Mouse (Mus musculus) stomach, embryonic 14.5 days (tissue): Measurements from ENCODE around the gene Acsf3. TPM values are rescaled to one million over a fixed set of nuclear protein-coding genes. Genes with fewer than 3 reads are reported as not detected.

Experiments used
- ATAC-seq: fragments of 200-750 bp; cut with Nextera tagmentation; 2 replicates; pipeline ENCODE4 v1.8.0; 2017; ENCODE audit warnings: low read depth, moderate TSS enrichment; ENCODE audit not compliant: insufficient number of reproducible peaks, insufficient read depth, low FRiP score
- H3K27ac ChIP-seq: fragments of 300-500 bp; sonication (generic); 2 replicates; pipeline ENCODE4 v1.5.1; 2014; ENCODE audit warnings: mild to moderate bottlenecking, low read length, moderate library complexity, mixed read lengths
- H3K27me3 ChIP-seq: fragments of 300-500 bp; sonication (generic); 2 replicates; pipeline ENCODE4 v1.6.1; 2014; ENCODE audit warnings: low read length, control low read depth, mixed read lengths; ENCODE audit not compliant: control insufficient read depth, insufficient read depth
- H3K36me3 ChIP-seq: fragments of 300-500 bp; sonication (generic); 2 replicates; pipeline ENCODE4 v1.6.1; 2014; ENCODE audit warnings: mild to moderate bottlenecking, control low read depth, low read length, moderate library complexity, mixed read lengths; ENCODE audit not compliant: control insufficient read depth, insufficient read depth
- H3K4me1 ChIP-seq: fragments of 300-500 bp; sonication (generic); 2 replicates; pipeline ENCODE4 v1.6.1; 2014; ENCODE audit warnings: low read length, control low read depth, mixed read lengths; ENCODE audit not compliant: control insufficient read depth, insufficient read depth
- H3K4me2 ChIP-seq: fragments of 300-500 bp; sonication (generic); replicated peaks from 2 replicates; pipeline ENCODE4 v1.6.1; 2014; ENCODE audit warnings: low read depth, low read length, control low read depth
- H3K4me3 ChIP-seq: fragments of 300-500 bp; sonication (generic); 2 replicates; pipeline ENCODE4 v1.5.1; 2014; ENCODE audit warnings: low read depth, low read length, control low read depth
- H3K9ac ChIP-seq: fragments of 300-500 bp; sonication (generic); replicated peaks from 2 replicates; pipeline ENCODE4 v1.6.1; 2014; ENCODE audit warnings: low read depth, mild to moderate bottlenecking, control low read depth, low read length, moderate library complexity, mixed read lengths
- H3K9me3 ChIP-seq: fragments of 300-500 bp; sonication (generic); 2 replicates; pipeline ENCODE4 v1.6.1; 2016; ENCODE audit warnings: low read depth, low read length, control low read depth; ENCODE audit not compliant: control insufficient read depth
- WGBS: fragments of 180-500 bp; shearing (Covaris S2); extraction: QIAGEN DNeasy Blood & Tissue Kit; methylation state at CpG from one replicate; pipeline ENCODE4 v1.1.7; 2014; 5-methylcytosine and 5-hydroxymethylcytosine counted together
- polyA plus RNA-seq: library from polyadenylated mRNA; unstranded; fragments of >200 nt; fragmentation: Nextera tagmentation; extraction: Ambion mirVana; gene quantifications from 2 replicates; pipeline ENCODE4 v1.2.1, GENCODE M21; 2014

Acsf3 gene
- polyA plus RNA-seq, 1 experiment from 2014 or later, result 20.8 TPM

DNA sequence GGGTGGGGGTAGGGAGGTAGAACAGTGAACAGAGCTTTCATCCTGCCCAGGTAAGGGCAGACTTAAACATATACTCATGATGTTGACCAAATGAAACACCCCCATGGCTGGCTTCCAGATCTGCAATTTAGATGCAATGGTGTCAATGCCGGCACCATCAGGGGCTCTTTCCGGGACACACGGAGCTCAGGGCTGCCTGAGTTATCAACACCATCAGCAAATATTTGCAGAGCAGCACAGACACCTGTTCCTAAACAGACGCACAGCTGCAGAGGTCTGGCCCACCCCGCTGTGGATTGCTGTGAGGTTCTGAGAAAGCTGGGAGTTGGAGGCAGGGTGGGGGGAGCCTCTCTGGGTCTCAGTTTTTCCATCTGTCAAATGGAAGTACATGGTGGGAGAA is 9.1 kb upstream of the Acsf3 start:
- 40% methylated on average over 5 of the region's 5 CpGs for WGBS
- no peak overlapping the region for H3K4me2 ChIP-seq
- no peaks in the 10 kb centered on the region for H3K4me1 ChIP-seq
- no peak overlapping the region for H3K4me3 ChIP-seq
- no peaks in the 10 kb centered on the region for H3K27me3 ChIP-seq
- no peak overlapping the region for H3K9ac ChIP-seq
- H3K36me3 ChIP-seq, result no peaks in the 10 kb centered on the region
- H3K27ac ChIP-seq, result no peak overlapping the region
- no peaks in the 10 kb centered on the region for H3K9me3 ChIP-seq
- no peak for ATAC-seq

DNA sequence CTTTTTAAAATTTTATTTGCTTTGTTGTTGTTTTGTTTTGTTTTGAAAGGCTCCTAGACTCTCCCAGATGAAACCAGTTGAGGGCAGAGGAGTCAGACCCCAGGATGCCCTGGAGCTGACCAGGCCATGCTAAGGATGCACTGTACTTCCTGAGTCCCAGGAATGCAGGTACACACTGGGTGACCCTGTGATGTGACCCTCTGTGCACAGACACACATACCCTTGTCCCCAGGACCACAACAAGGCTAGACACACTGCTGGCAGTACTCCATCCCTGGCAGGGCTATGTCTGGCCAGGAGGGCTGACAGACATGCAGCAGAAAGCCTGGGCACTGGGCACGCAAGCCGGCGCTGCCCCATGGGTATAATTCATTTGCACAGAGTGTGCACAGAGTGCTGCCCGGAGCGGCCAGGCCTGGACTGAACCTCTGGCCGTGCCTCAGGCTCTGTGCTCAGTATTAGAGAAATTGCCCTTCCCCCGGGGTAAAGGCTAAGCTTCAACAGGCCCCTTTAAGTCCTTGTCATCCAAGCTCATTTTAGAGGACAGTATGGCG is 8.6 kb upstream of the Acsf3 start:
- no peak overlapping the region for H3K27ac ChIP-seq
- WGBS, result 75% methylated on average over 8 of the region's 8 CpGs
- H3K27me3 ChIP-seq, result no peaks in the 10 kb centered on the region
- H3K9ac ChIP-seq, result no peak overlapping the region
- H3K4me2 ChIP-seq, result no peak overlapping the region
- H3K9me3 ChIP-seq, result no peaks in the 10 kb centered on the region
- ATAC-seq, result no peak
- H3K36me3 ChIP-seq, result no peaks in the 10 kb centered on the region
- no peak overlapping the region for H3K4me3 ChIP-seq
- H3K4me1 ChIP-seq, result no peaks in the 10 kb centered on the region

DNA sequence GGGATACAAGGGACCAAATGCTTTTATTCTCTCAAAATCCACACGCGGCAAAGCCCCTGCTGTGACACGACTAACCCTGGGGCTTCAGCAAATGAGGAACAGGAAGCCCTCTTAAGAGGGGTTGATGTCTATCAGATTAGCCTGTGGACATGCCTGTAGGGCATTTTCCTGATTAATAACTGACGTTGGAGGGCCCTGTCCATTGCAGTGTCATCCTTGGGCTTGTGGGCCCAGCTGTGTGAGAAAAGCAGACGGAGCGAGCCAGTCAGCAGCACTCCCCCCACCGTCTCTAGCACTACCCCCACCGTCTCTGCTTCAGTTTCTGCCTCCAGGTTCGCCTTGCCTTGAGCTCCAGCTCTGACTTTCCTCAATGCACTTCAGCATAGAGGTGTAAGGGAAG is 8.1 kb upstream of the Acsf3 start:
- Histone ChIP-seq H3K27me3 (no peaks in the 10 kb centered on the region), H3K36me3 (no peaks in the 10 kb centered on the region), H3K4me2 (no peak overlapping the region), H3K4me1 (no peaks in the 10 kb centered on the region), H3K9me3 (no peaks in the 10 kb centered on the region), H3K27ac (no peak overlapping the region), H3K4me3 (no peak overlapping the region), H3K9ac (no peak overlapping the region)
- no peak for ATAC-seq
- 46% methylated on average over 9 of the region's 9 CpGs for WGBS

DNA sequence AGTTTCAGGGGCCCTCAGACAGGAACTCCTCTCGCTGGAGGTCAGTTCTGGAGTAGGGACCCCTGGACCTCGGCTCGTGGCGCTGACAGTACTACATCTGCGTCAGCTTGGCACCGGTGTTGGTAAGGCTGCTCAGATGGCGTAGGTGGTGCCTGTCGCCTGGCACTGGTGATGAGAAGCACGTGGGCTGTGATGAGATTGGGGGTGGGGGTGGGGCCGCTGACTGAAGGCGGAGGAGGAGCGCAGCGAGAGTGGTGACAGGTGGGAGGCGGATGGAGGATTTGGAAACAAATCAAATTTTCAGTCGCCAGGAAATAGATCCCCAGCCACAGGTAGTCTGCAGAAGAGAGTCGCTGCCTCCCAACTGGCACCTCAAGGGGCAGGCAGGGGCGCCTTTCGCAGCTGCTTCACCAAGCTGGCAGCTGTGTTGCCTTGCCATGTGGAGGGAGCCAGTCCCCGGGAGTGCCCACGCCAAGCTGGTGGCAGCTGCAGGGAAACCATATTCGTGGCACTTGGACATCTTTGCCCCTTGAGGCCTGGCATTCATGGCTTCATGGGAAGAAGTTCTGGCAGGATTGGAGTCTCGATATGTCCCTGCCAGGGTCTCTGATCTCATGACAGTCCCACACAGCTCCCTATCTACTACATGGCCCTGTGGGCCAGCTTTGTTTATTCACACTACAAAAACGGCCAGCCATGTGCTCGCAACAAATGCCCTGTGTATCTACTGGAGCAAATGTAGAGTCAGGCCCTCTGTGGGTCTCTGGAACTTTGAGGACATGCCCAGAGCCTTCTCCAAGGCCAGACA is 5.8 kb upstream of the Acsf3 start:
- 56% methylated on average over 24 of the region's 24 CpGs for WGBS
- Histone ChIP-seq H3K36me3 (no peaks in the 10 kb centered on the region), H3K27me3 (no peaks in the 10 kb centered on the region), H3K4me2 (no peak overlapping the region), H3K9me3 (no peaks in the 10 kb centered on the region), H3K4me3 (no peak overlapping the region), H3K9ac (no peak overlapping the region), H3K4me1 (no peaks in the 10 kb centered on the region), H3K27ac (no peak overlapping the region)
- ATAC-seq, result no peak

DNA sequence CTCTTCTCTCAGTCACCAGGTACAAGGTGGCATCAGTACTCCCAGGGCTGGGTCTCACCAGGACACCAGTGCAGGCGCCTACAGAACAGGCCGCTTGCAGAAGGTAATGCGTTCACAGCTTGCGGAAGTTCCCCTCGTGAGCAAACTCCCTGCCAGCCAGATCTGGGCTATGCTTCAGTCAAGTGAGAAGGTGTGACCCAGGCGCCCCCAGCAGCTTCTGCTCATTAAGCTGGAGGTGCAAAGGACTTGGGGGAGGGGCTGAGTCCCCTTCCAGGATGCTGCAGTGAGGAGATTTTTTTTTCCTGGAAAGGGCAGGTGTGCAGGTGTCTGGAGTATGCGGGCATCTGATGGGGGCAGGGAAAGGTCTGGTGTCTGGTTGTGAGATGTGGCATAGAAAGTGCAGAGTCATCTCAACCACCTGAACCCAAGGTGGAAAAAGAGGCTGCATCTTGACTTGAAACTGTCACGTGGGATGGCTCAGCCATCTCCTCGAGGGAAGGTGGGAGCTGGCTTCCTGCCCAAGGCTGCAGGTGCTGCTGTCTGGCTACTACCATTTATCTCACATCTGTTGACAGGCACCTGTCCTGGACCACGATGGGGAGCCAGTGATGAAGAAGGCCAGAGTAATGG is 2.7 kb upstream of the Acsf3 start:
- Histone ChIP-seq H3K9ac (no peak overlapping the region), H3K4me2 (no peak overlapping the region), H3K4me3 (no peak overlapping the region), H3K9me3 (no peaks in the 10 kb centered on the region), H3K4me1 (no peaks in the 10 kb centered on the region), H3K27ac (no peak overlapping the region), H3K27me3 (no peaks in the 10 kb centered on the region), H3K36me3 (no peaks in the 10 kb centered on the region)
- no peak for ATAC-seq
- WGBS, result 22% methylated on average over 10 of the region's 10 CpGs

DNA sequence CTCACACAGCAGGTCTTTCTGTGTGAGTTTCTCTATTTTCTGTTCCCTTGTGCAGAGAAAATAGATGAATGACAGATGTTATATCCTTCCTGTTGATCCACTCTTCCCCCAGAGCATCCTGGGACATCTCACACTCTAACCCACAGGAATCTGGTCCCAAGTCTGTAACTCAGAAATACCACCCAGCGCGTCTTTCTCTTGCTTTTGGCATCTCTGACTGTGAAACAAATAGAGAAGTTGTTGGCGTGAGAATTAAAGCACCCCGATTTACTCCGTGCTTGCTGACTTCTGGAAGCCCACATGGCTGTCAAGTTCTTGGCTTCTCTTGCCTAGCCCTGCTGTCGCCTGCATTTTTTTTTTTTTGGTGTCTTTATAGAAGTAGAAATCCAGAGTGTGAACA is 2.4 kb downstream of the Acsf3 start:
- no peaks in the 10 kb centered on the region for H3K27me3 ChIP-seq
- ATAC-seq, result no peak
- H3K27ac ChIP-seq, result no peak overlapping the region
- H3K9ac ChIP-seq, result no peak overlapping the region
- WGBS, result 86% methylated on average over 6 of the region's 6 CpGs
- H3K36me3 ChIP-seq, result peaks cover 15% of the 10 kb centered on the region; the same call in 1 of the 2 replicates
- H3K4me1 ChIP-seq, result no peaks in the 10 kb centered on the region
- H3K4me2 ChIP-seq, result no peak overlapping the region
- H3K4me3 ChIP-seq, result no peak overlapping the region
- no peaks in the 10 kb centered on the region for H3K9me3 ChIP-seq

DNA sequence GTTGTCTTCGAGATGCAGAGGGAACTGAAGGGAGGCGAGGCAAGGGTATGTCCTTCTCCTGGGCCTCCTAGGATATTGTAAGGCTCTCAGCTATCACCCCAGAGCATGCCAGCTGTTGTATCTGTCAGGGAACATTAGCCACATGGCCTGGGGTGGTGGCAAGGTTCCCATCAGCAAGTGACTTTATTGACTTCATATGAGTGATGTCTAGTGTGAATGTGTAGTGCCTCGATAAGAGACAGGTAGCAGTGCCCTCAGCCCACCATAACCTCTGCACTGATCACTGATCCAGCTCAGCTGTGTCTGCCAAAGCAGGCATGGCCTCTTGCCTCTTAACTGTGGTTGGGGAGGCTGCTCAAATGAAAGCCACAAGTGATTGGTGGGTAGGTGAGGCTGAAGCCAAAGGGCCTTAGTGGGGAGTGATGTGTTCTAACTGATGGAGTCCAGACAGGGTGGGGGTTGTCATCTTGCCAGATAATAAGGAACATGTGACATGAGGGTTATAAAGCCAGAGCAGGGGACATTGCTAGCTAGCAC is 3.5 kb downstream of the Acsf3 start:
- Histone ChIP-seq H3K4me3 (no peak overlapping the region), H3K36me3 (peaks cover 15% of the 10 kb centered on the region; the same call in 1 of the 2 replicates), H3K27me3 (no peaks in the 10 kb centered on the region), H3K9me3 (no peaks in the 10 kb centered on the region), H3K4me2 (no peak overlapping the region), H3K9ac (no peak overlapping the region), H3K27ac (no peak overlapping the region), H3K4me1 (no peaks in the 10 kb centered on the region)
- WGBS, result 75% methylated on average over 3 of the region's 3 CpGs
- ATAC-seq, result no peak

DNA sequence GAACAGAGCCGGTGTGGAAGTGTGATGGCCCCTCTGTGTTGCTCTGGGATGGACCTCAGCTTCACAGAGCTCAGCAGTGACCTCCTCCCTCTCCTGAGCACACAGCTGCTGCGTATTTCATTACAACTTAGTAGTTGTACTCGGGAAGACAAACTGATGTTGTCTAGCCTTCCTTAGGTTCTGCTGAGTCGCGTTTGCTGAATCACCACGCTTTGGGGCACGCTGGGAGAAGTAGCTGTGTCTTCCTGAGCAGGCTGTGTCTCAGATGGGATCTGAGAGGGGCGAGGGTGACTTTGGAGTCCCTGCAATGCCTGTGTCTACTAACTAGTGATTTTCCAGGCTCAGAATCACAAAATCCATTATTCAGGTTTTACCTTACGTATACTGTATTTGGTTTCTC is 4.0 kb downstream of the Acsf3 start:
- ATAC-seq, result no peak
- no peaks in the 10 kb centered on the region for H3K9me3 ChIP-seq
- H3K27ac ChIP-seq, result no peak overlapping the region
- no peaks in the 10 kb centered on the region for H3K4me1 ChIP-seq
- H3K4me2 ChIP-seq, result no peak overlapping the region
- peaks cover 19% of the 10 kb centered on the region for H3K36me3 ChIP-seq
- H3K27me3 ChIP-seq, result no peaks in the 10 kb centered on the region
- 75% methylated on average over 9 of the region's 9 CpGs for WGBS
- H3K4me3 ChIP-seq, result no peak overlapping the region
- H3K9ac ChIP-seq, result no peak overlapping the region
